Mouse (Mus musculus): ENCODE data around the gene Ddx56. TPM values are rescaled to one million over a fixed set of nuclear protein-coding genes. Genes with fewer than 3 reads are reported as not detected.

Ddx56 gene
- total and polyA plus RNA-seq, 2 experiments from 2014 or later, result 64.4 to 77.4 TPM

- DNase-seq (ENCODE audit: low spot score) (no peak), ATAC-seq (ENCODE audit: low FRiP score) (no peak)
- Histone ChIP-seq H3K9me3 (ENCODE audit: low read length) (no peaks in the 10 kb centered on the region), H3K36me3 (ENCODE audit: insufficient read depth, low read length) (peaks cover 6% of the 10 kb centered on the region; the same call in 1 of the 2 replicates), H3K27ac (ENCODE audit: low read depth, low read length) (no peak overlapping the region), H3K9ac (replicated peaks; ENCODE audit: low read length, poor library complexity, severe bottlenecking) (no peak overlapping the region), H3K4me1 (ENCODE audit: insufficient read depth, low read length) (no peaks in the 10 kb centered on the region), H3K4me2 (ENCODE audit: low read depth, low read length, poor library complexity, severe bottlenecking) (no peak overlapping the region), H3K4me3 (ENCODE audit: low read depth, low read length) (no peak overlapping the region), H3K27me3 (ENCODE audit: insufficient read depth, low read length) (no peaks in the 10 kb centered on the region)
- no peak for TF ChIP-seq CTCF (IDR thresholded peaks at IDR 0.05)
- 88% methylated on average over 4 of the region's 4 CpGs for WGBS
Observed at GRCm38 (mm10) chr11:6252824-6253223, 14.7 kb downstream of the Ddx56 start.

GRCm38 (mm10) chr11:6252248-6252647, 15.3 kb downstream of the Ddx56 start:
- TF ChIP-seq CTCF (IDR thresholded peaks at IDR 0.05), result no peak

GRCm38 (mm10) chr11:6244707-6245106, 22.9 kb downstream of the Ddx56 start:
- H3K4me2 ChIP-seq (ENCODE audit: low read depth, low read length, poor library complexity, severe bottlenecking), result no peak overlapping the region
- no peak for TF ChIP-seq CTCF (IDR thresholded peaks at IDR 0.05)
- no peak overlapping the region for H3K4me3 ChIP-seq (ENCODE audit: low read depth, low read length)
- H3K27ac ChIP-seq (ENCODE audit: low read depth, low read length), result no peak overlapping the region
- H3K36me3 ChIP-seq (ENCODE audit: insufficient read depth, low read length), result no peaks in the 10 kb centered on the region
- H3K4me1 ChIP-seq (ENCODE audit: insufficient read depth, low read length), result no peaks in the 10 kb centered on the region
- H3K9me3 ChIP-seq (ENCODE audit: low read length), result no peaks in the 10 kb centered on the region
- no peak for ATAC-seq (ENCODE audit: low FRiP score)
- 45% methylated on average over 19 of the region's 19 CpGs for WGBS
- H3K27me3 ChIP-seq (ENCODE audit: insufficient read depth, low read length), result no peaks in the 10 kb centered on the region
- DNase-seq (ENCODE audit: low spot score), result no peak
- no peak overlapping the region for H3K9ac ChIP-seq (replicated peaks; ENCODE audit: low read length, poor library complexity, severe bottlenecking)

More at GRCm38 (mm10) chr11:6252248-6252647, 15.3 kb downstream of the Ddx56 start:
- no peak overlapping the region for H3K4me3 ChIP-seq (ENCODE audit: low read depth, low read length)
- H3K27ac ChIP-seq (ENCODE audit: low read depth, low read length), result no peak overlapping the region
- H3K4me1 ChIP-seq (ENCODE audit: insufficient read depth, low read length), result no peaks in the 10 kb centered on the region
- H3K4me2 ChIP-seq (ENCODE audit: low read depth, low read length, poor library complexity, severe bottlenecking), result no peak overlapping the region
- H3K9me3 ChIP-seq (ENCODE audit: low read length), result no peaks in the 10 kb centered on the region
- no peaks in the 10 kb centered on the region for H3K27me3 ChIP-seq (ENCODE audit: insufficient read depth, low read length)
- peaks cover under 1% of the 10 kb centered on the region; the same call in 1 of the 2 replicates for H3K36me3 ChIP-seq (ENCODE audit: insufficient read depth, low read length)
- DNase-seq (ENCODE audit: low spot score) (no peak), ATAC-seq (ENCODE audit: low FRiP score) (no peak)
- H3K9ac ChIP-seq (replicated peaks; ENCODE audit: low read length, poor library complexity, severe bottlenecking), result no peak overlapping the region
- 91% methylated on average over 5 of the region's 5 CpGs for WGBS

- H3K4me2 ChIP-seq (ENCODE audit: low read depth, low read length, poor library complexity, severe bottlenecking), result no peak overlapping the region
Observed at GRCm38 (mm10) chr11:6233025-6233424, 34.5 kb downstream of the Ddx56 start.

GRCm38 (mm10) chr11:6230012-6230411, 37.6 kb downstream of the Ddx56 start, which contains the start of gene Npc1l1:
Gene Npc1l1, minus strand, starts transcription at chr11:6230143.
- DNase-seq (ENCODE audit: low spot score) (no peak), ATAC-seq (ENCODE audit: low FRiP score) (no peak)
- Histone ChIP-seq H3K4me2 (ENCODE audit: low read depth, low read length, poor library complexity, severe bottlenecking) (no peak within 1 kb of the TSS), H3K36me3 (ENCODE audit: insufficient read depth, low read length) (no peaks in the 10 kb centered on the region), H3K27ac (ENCODE audit: low read depth, low read length) (no peak within 1 kb of the TSS), H3K4me3 (ENCODE audit: low read depth, low read length) (no peak within 1 kb of the TSS), H3K4me1 (ENCODE audit: insufficient read depth, low read length) (no peaks in the 10 kb centered on the region), H3K9ac (replicated peaks; ENCODE audit: low read length, poor library complexity, severe bottlenecking) (no peak within 1 kb of the TSS), H3K9me3 (ENCODE audit: low read length) (no peaks in the 10 kb centered on the region), H3K27me3 (ENCODE audit: insufficient read depth, low read length) (no peaks in the 10 kb centered on the region)
- TF ChIP-seq CTCF (IDR thresholded peaks at IDR 0.05), result no peak
- WGBS, result 92% methylated on average over 7 of the region's 7 CpGs

More at GRCm38 (mm10) chr11:6233025-6233424, 34.5 kb downstream of the Ddx56 start:
- Histone ChIP-seq H3K27ac (ENCODE audit: low read depth, low read length) (no peak overlapping the region), H3K27me3 (ENCODE audit: insufficient read depth, low read length) (no peaks in the 10 kb centered on the region), H3K9me3 (ENCODE audit: low read length) (no peaks in the 10 kb centered on the region), H3K4me1 (ENCODE audit: insufficient read depth, low read length) (no peaks in the 10 kb centered on the region), H3K36me3 (ENCODE audit: insufficient read depth, low read length) (no peaks in the 10 kb centered on the region), H3K4me3 (ENCODE audit: low read depth, low read length) (no peak overlapping the region), H3K9ac (replicated peaks; ENCODE audit: low read length, poor library complexity, severe bottlenecking) (no peak overlapping the region)
- ATAC-seq (ENCODE audit: low FRiP score) (no peak), DNase-seq (ENCODE audit: low spot score) (no peak)
- no peak for TF ChIP-seq CTCF (IDR thresholded peaks at IDR 0.05)
- 84% methylated on average over 4 of the region's 4 CpGs for WGBS

- H3K36me3 ChIP-seq (ENCODE audit: insufficient read depth, low read length), result no peaks in the 10 kb centered on the region
- no peak overlapping the region for H3K9ac ChIP-seq (replicated peaks; ENCODE audit: low read length, poor library complexity, severe bottlenecking)
- H3K27me3 ChIP-seq (ENCODE audit: insufficient read depth, low read length), result no peaks in the 10 kb centered on the region
- no peaks in the 10 kb centered on the region for H3K9me3 ChIP-seq (ENCODE audit: low read length)
- H3K4me3 ChIP-seq (ENCODE audit: low read depth, low read length), result no peak overlapping the region
- WGBS, result 81% methylated on average over 14 of the region's 14 CpGs
- H3K4me1 ChIP-seq (ENCODE audit: insufficient read depth, low read length), result no peaks in the 10 kb centered on the region
- no peak for TF ChIP-seq CTCF (IDR thresholded peaks at IDR 0.05)
- DNase-seq (ENCODE audit: low spot score), result no peak
- ATAC-seq (ENCODE audit: low FRiP score), result no peak
- H3K27ac ChIP-seq (ENCODE audit: low read depth, low read length), result no peak overlapping the region
- no peak overlapping the region for H3K4me2 ChIP-seq (ENCODE audit: low read depth, low read length, poor library complexity, severe bottlenecking)
Observed at GRCm38 (mm10) chr11:6224541-6225229, 42.9 kb downstream of the Ddx56 start.
